ENCODE assay signal across 15 mouse cellular contexts in genomic region chr9:58798155-58798554, GRCm38 (mm10). TPM values are rescaled to one million over a fixed set of nuclear protein-coding genes. Genes with fewer than 3 reads are reported as not detected.
"Had no signal": no experiment of that assay in that cellular context is flagged by ENCODE, and none has a peak within 500 bp of the region (broad histone marks: within the 10 kb centered on the region; RNA-seq: fewer than 3 reads in every experiment).

No protein-coding gene starts in this region.

- ATAC-seq: lung, postnatal 0 days; midbrain, embryonic 13.5 days had no signal

- H3K36me3 ChIP-seq: limb, embryonic 10.5 days; liver, embryonic 15.5 days; midbrain, embryonic 13.5 days; stomach, embryonic 15.5 days had no signal

- H3K27me3 ChIP-seq: liver, embryonic 15.5 days; midbrain, embryonic 13.5 days; stomach, embryonic 15.5 days had no signal

- H3K4me1 ChIP-seq: liver, embryonic 15.5 days; midbrain, embryonic 13.5 days; stomach, embryonic 15.5 days had no signal

- H3K9ac ChIP-seq: liver, embryonic 15.5 days; midbrain, embryonic 13.5 days; stomach, embryonic 15.5 days had no signal

- H3K27ac ChIP-seq: layer of hippocampus, adult 2 months; limb, embryonic 10.5 days; liver, embryonic 15.5 days; midbrain, embryonic 13.5 days; stomach, embryonic 15.5 days had no signal

- H3K4me2 ChIP-seq: liver, embryonic 11.5 days; liver, embryonic 15.5 days; midbrain, embryonic 13.5 days; stomach, embryonic 15.5 days had no signal

- H3K4me3 ChIP-seq: layer of hippocampus, adult 2 months; limb, embryonic 10.5 days; liver, embryonic 15.5 days; midbrain, embryonic 13.5 days; stomach, embryonic 15.5 days had no signal

- H3K9me3 ChIP-seq: limb, embryonic 10.5 days; liver, embryonic 15.5 days; midbrain, embryonic 13.5 days; stomach, embryonic 15.5 days had no signal

- DNase-seq: kidney, postnatal 4 days; lung, adult 2 months; lung, postnatal 36 days; right cerebral cortex, postnatal 14 days; thymus, adult 2 months; thymus, postnatal 25 days had no signal

RNA-seq across cellular contexts. Expression of gene Hcn4, which starts 25.1 kb away (rescaled TPM):
- total RNA-seq: megakaryocyte progenitor cell, adult 5-6 weeks had no signal
- polyA plus RNA-seq: liver, embryonic 15.5 days had no signal

RNA-seq across cellular contexts. Expression of gene Rec114, which starts 54.4 kb away (rescaled TPM):
- total RNA-seq: left cerebral cortex, adult 18-20 months had no signal
- polyA plus RNA-seq: thymus, adult 2 months had no signal
